Mouse (Mus musculus) induced T-regulatory cell, adult 2 months (primary cell): ENCODE data around the gene Vps8.
"Not testable (repeated sequence)": the region's sequence is repeated elsewhere in the genome, so short reads cannot be mapped to it uniquely, and the experiment has no call there.

Experiments
- DNase-seq: peaks from one replicate; pipeline ENCODE4 v3.0.0-alpha.2; 2012; ENCODE audit warnings: low read depth

Gene Vps8

DNA sequence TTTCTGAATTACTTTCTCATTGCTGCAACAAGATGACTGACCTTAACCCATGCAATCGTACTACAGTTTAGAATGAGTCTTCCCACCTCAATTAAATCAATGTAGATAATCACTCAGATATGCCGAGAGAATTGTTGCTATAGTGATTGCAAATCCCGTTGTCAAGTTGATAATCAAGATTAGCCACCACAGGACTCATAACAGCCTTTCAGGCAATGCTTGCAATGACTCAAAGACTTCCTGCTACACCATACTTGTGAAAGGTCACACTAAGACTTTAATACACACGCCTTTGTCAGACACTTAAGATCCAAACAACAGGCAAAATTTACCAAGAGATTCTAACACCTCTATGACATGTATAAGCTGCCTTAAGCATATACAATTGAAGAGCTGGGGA lies 249.0 kb downstream of the Vps8 start:
- DNase-seq: peak; percentile 70

DNA sequence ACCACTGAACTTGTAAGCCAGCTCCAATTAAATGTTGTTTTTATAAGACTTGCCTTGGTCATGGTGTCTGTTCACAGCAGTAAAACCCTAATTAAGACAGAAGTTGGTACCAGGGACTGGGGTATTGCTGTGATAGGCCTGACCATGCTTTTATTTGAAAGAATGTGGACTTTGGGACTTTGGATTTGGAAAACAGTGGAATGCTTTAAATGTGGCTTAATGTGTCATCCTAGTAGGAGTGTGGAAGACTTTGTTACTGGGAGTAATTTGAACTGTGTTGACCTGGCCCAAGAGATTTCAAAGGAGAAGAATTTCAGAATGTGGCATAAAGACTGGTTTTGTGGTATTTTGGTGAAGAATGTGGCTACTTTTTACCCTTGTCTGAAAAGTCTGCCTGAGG lies 250.1 kb downstream of the Vps8 start:
- DNase-seq: not testable (repeated sequence)

DNA sequence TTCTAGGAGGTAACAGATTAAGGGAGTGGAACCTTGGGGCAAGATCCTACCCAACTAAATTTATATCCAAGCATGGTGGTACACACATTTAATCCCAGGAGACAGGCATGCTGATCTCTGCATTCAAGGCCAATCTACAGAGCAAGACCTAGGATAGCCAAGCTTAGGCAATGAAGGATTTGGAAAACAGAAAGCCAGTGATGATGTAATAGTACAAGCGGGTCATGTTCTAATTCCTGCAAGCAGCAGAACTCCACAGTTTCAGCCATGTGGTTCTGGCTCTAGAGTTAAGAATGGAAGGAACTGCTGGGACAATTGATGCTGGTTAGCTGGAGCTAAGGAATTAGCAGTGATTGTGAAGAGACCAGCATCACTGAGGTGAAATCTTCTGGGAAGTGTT lies 250.7 kb downstream of the Vps8 start:
- not testable (repeated sequence) for DNase-seq

DNA sequence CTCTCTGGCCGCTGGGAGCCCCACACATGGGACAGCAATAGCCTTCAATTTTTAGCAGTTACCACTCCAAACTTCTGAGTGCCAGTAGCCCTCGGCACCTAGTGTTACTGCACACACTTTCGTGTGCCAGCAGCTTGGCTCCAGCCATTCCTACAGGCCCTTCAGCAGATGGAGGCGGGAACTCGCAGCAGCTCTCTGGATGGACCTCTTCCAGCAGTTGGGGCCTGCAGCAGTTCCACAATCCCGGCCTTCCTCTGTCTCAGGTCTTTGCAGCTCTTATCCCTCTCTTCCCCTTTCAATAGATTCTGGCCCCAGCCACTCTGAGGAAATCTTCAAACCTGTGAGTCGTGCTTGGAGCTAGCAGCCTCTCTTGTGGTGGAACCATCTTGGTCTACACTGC lies 253.9 kb downstream of the Vps8 start:
- DNase-seq: no peak

DNA sequence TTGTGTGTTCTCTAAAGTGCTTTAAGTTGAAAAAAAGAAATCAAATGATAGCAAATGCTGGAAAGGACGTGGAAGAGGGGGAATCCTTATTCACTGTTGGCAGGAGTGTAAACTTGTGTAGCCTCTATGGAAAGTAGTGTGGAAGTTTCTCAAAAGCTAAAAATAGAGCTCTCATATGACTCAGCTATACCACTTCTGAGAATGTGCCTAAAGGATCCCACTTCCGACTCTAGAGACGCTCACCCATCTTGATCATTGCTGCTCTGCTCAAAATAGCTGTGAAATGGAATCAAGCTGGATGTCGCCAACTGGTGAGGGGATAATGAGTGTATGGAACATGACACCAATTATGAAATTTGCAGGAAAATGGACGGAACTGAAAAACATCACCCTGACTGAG lies 264.5 kb downstream of the Vps8 start:
- DNase-seq: no peak

DNA sequence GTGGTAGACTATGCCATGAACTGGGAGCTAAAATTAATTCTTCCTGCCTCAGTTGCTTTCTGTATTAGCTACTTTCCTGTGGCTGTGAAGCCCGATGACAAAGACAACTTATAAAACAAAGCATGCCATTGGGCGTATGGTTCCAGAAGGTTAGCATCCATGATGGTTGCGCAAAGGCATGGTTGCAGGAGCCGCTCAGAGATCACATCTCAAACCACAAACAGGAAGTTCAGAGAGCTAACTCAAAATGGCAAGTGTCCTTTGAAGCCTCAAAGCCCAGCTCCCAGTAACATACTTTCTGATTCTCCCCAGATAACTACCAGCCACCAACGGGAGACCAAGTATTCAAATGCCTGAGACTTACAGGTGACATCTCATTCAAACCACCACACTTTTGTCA lies 266.2 kb downstream of the Vps8 start:
- DNase-seq: peak; percentile 54

DNA sequence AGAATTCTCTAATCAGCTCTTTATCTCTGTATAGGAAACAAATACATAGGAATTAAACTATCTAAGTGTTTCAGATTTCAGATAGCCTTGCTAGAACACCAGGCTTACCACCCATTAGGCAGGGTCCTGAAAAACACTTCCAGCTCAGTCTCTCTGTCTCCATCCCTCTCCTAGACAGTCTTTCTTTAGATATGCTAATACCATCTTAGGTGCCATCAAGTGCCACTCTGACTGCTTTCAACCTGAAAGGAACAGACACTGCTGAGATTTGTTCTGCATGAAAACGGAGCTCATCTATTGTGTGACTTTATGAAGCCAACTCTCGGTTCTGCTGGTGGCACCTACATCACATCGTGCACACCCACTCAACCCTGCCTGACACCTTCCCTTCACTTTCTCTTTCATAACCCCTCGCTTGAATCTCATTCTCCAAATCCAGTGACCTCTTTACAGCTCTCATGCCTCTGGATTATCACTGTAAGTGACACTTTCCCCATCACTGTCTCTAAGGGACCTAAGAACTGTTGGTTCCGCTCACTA lies 267.4 kb downstream of the Vps8 start:
- DNase-seq: peak; percentile 43

DNA sequence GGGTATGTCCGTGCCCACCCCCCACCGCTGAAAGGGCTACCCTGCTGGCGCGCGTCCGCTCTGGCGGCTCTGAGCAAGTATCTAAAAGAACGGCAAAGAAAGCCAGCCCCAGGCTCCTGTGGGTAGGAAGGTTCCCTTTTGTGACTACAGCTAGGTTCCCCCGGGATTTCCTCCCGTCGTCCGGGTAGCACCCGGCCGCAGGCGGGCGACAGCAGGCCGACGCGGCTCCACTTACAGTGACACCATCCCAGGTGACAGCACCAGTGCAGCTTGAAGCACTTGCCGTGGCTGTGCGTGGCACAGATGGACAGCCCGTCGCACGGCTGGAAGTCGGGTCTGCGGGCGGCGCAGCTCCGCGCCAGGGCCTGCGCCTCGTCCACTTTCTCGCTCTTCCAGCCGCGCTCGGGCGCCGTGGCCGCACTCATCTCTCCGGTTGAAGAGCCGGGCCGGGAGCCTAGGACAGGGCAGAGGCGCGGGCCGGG lies 271.1 kb downstream of the Vps8 start:
- peak; percentile 49 for DNase-seq
